Mouse (Mus musculus) urinary bladder, postnatal 36 days (tissue): ENCODE measurements around the gene Ccser1.

Experiments
- DNase-seq, 2 experiments: peaks; one replicate each; pipeline ENCODE4 v3.0.0; 2022; ENCODE audit warnings: low spot score in 2 of 2, mixed read lengths in 1 of 2

The Ccser1 gene

GRCm38 (mm10) chr6:61432167-61432566 lies 252.0 kb downstream of the Ccser1 start:
- no peak for DNase-seq

GRCm38 (mm10) chr6:61432703-61433102 lies 252.6 kb downstream of the Ccser1 start:
- DNase-seq = no peak

GRCm38 (mm10) chr6:61438165-61438564 lies 258.0 kb downstream of the Ccser1 start:
- DNase-seq = no peak

- no peak for DNase-seq
Measured at GRCm38 (mm10) chr6:61471371-61472152, 291.4 kb downstream of the Ccser1 start.

- no peak for DNase-seq
Measured at GRCm38 (mm10) chr6:61485336-61485735, 305.2 kb downstream of the Ccser1 start.

- no peak for DNase-seq
Measured at GRCm38 (mm10) chr6:61491979-61492821, 312.1 kb downstream of the Ccser1 start.

GRCm38 (mm10) chr6:61493386-61493785 lies 313.3 kb downstream of the Ccser1 start:
- no peak for DNase-seq

- DNase-seq = no peak
Measured at GRCm38 (mm10) chr6:61515310-61515709, 335.2 kb downstream of the Ccser1 start.

GRCm38 (mm10) chr6:61521587-61521986 lies 341.5 kb downstream of the Ccser1 start:
- DNase-seq = no peak

- DNase-seq = no peak
Measured at GRCm38 (mm10) chr6:61522108-61522507, 342.0 kb downstream of the Ccser1 start.

- peak; percentile 18 to 20 for DNase-seq
Measured at GRCm38 (mm10) chr6:61523748-61524493, 343.8 kb downstream of the Ccser1 start.

GRCm38 (mm10) chr6:61540732-61541131 lies 360.6 kb downstream of the Ccser1 start:
- DNase-seq = no peak

- DNase-seq = no peak
Measured at GRCm38 (mm10) chr6:61543459-61544044, 363.4 kb downstream of the Ccser1 start.

GRCm38 (mm10) chr6:61567551-61567950 lies 387.4 kb downstream of the Ccser1 start:
- DNase-seq = no peak

GRCm38 (mm10) chr6:61567967-61568366 lies 387.8 kb downstream of the Ccser1 start:
- no peak for DNase-seq

- no peak for DNase-seq
Measured at GRCm38 (mm10) chr6:61581696-61582095, 401.6 kb downstream of the Ccser1 start.

GRCm38 (mm10) chr6:61588999-61589398 lies 408.9 kb downstream of the Ccser1 start:
- DNase-seq = no peak

GRCm38 (mm10) chr6:61601911-61602310 lies 421.8 kb downstream of the Ccser1 start:
- DNase-seq = no peak

- no peak for DNase-seq
Measured at GRCm38 (mm10) chr6:61614920-61615319, 434.8 kb downstream of the Ccser1 start.

- peak in 1 of 2 experiments; percentile 3 for DNase-seq
Measured at GRCm38 (mm10) chr6:61621707-61622106, 441.6 kb downstream of the Ccser1 start.

- DNase-seq = no peak
Measured at GRCm38 (mm10) chr6:61661414-61661813, 481.3 kb downstream of the Ccser1 start.

GRCm38 (mm10) chr6:61664572-61664971 lies 484.4 kb downstream of the Ccser1 start:
- no peak for DNase-seq
